Mouse (Mus musculus) neural tube, embryonic 12.5 days (tissue): Measurements from ENCODE around the gene G0s2. TPM values are rescaled to one million over a fixed set of nuclear protein-coding genes. Genes with fewer than 3 reads are reported as not detected.

Source experiments
- ATAC-seq: fragments of 200-750 bp; cut with Nextera tagmentation; 2 replicates; pipeline ENCODE4 v1.8.0; 2017; ENCODE audit warnings: low read depth, mild to moderate bottlenecking, moderate TSS enrichment, moderate library complexity; ENCODE audit not compliant: low FRiP score
- H3K27ac ChIP-seq: fragments of 300-500 bp; sonication (generic); 2 replicates; pipeline ENCODE4 v1.5.1; 2016
- H3K27me3 ChIP-seq: fragments of 300-500 bp; sonication (generic); replicated peaks from 2 replicates; pipeline ENCODE4 v1.6.1; 2016; ENCODE audit warnings: mild to moderate bottlenecking
- H3K36me3 ChIP-seq: fragments of 300-500 bp; sonication (generic); 2 replicates; pipeline ENCODE4 v1.6.1; 2016; ENCODE audit warnings: mild to moderate bottlenecking
- H3K4me1 ChIP-seq: fragments of 300-500 bp; sonication (generic); 2 replicates; pipeline ENCODE4 v1.6.1; 2016
- H3K4me2 ChIP-seq: fragments of 300-500 bp; sonication (generic); replicated peaks from 2 replicates; pipeline ENCODE4 v1.6.1; 2016; ENCODE audit warnings: mild to moderate bottlenecking
- H3K4me3 ChIP-seq: fragments of 300-500 bp; sonication (generic); 2 replicates; pipeline ENCODE4 v1.5.1; 2016
- H3K9ac ChIP-seq: fragments of 300-500 bp; sonication (generic); 2 replicates; pipeline ENCODE4 v1.6.1; 2016; ENCODE audit warnings: mild to moderate bottlenecking
- H3K9me3 ChIP-seq: fragments of 300-500 bp; sonication (generic); 2 replicates; pipeline ENCODE4 v1.6.1; 2016; ENCODE audit warnings: mild to moderate bottlenecking
- WGBS: fragments of 180-500 bp; shearing (Covaris S2); methylation state at CpG from one replicate; pipeline ENCODE4 v1.1.7; 2016; 5-methylcytosine and 5-hydroxymethylcytosine counted together
- polyA plus RNA-seq: library from polyadenylated mRNA; unstranded; fragments of >200 nt; fragmentation: Nextera tagmentation; extraction: Ambion mirVana; gene quantifications from 2 replicates; pipeline ENCODE4 v1.2.1, GENCODE M21; 2016

G0s2 gene
- polyA plus RNA-seq, 1 experiment from 2014 or later: 8.4 TPM

DNA sequence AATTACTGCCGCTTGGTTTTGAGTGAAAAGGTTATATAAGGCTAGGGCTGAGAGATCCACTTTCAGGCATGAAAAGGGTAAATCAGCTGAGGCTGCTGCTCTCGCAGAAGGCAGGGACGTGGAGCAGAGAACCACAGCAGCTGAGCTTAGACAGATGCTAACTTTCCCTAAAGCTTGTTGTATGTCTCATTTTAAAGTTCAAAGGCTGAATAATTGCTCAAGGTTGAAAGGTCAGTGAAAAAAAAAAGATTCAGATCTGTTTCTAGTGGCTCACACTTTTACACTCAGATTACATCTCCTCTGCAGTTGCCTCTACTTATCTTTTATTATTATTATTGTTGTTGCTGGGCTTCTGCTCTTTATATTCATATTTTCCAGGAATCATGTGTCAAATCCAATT is 47.5 kb downstream of the G0s2 start:
- no peak for ATAC-seq
- no peaks in the 10 kb centered on the region for H3K27me3 ChIP-seq
- no peaks in the 10 kb centered on the region for H3K36me3 ChIP-seq
- H3K9me3 ChIP-seq: no peaks in the 10 kb centered on the region
- 31% methylated on average over 3 of the region's 3 CpGs for WGBS
- no peaks in the 10 kb centered on the region for H3K4me1 ChIP-seq
- H3K4me3 ChIP-seq: no peak overlapping the region
- H3K9ac ChIP-seq: no peak overlapping the region
- H3K27ac ChIP-seq: no peak overlapping the region
- no peak overlapping the region for H3K4me2 ChIP-seq

Other genes with a start within 250 kb of the G0s2 start
- 6.1 and 7.0 TPM in 2 replicates for gene Syt14, start 237.4 kb downstream of the G0s2 start, polyA plus RNA-seq
- gene Diexf, start 142.9 kb downstream of the G0s2 start, polyA plus RNA-seq: 6.9 and 9.6 TPM in 2 replicates
- gene Irf6, start 120.1 kb downstream of the G0s2 start, polyA plus RNA-seq: 1.9 and 3.1 TPM in 2 replicates
- 14.3 and 14.4 TPM in 2 replicates for gene A130010J15Rik, start 105.2 kb downstream of the G0s2 start, polyA plus RNA-seq
- gene Traf3ip3, start 71.5 kb downstream of the G0s2 start, polyA plus RNA-seq: 2.5 and 3.2 TPM in 2 replicates
- gene Lamb3, start 65.5 kb downstream of the G0s2 start, polyA plus RNA-seq: 0.29 and 0.38 TPM in 2 replicates
- 0.23 TPM in 1 of 2 replicates, not detected in the other for gene Hsd11b1, start 9.1 kb downstream of the G0s2 start, polyA plus RNA-seq
- gene Camk1g, start 97.1 kb upstream of the G0s2 start, polyA plus RNA-seq: 16.7 and 18.6 TPM in 2 replicates